Mouse (Mus musculus) lung, postnatal 0 days (tissue): ENCODE results near the gene Pla2g1b.

Source experiments
- CTCF ChIP-seq: IDR thresholded peaks from 2 replicates; pipeline ENCODE4 v1.5.1; 2016; ENCODE audit warnings: antibody characterized with exemption, mild to moderate bottlenecking
- EP300 ChIP-seq: IDR thresholded peaks from 2 replicates; pipeline ENCODE4 v1.6.1; 2016; ENCODE audit warnings: antibody characterized with exemption, mild to moderate bottlenecking, control low read depth

GRCm38 (mm10) chr5:115507267-115507980, 41.4 kb downstream of the Pla2g1b start:
- no peak for TF ChIP-seq CTCF
- no peak for TF ChIP-seq EP300
